Mouse (Mus musculus) lung, embryonic 14.5 days (tissue): ENCODE results near the gene Vmn2r97. TPM values are rescaled to one million over a fixed set of nuclear protein-coding genes. Genes with fewer than 3 reads are reported as not detected.
"Not testable (repeated sequence)": the region's sequence is repeated elsewhere in the genome, so short reads cannot be mapped to it uniquely, and the experiment has no call there.

ENCODE experiments used
- ATAC-seq: fragments of 200-750 bp; cut with Nextera tagmentation; 2 replicates; pipeline ENCODE4 v1.8.0; 2017; ENCODE audit warnings: mild to moderate bottlenecking, moderate TSS enrichment, moderate library complexity; ENCODE audit not compliant: insufficient read depth
- DNase-seq: peaks from one replicate; pipeline ENCODE4 v3.0.0-alpha.2; 2015
- H3K27ac ChIP-seq: fragments of 300-500 bp; sonication (generic); 2 replicates; pipeline ENCODE4 v1.5.1; 2014; ENCODE audit warnings: low read depth, mild to moderate bottlenecking, moderate library complexity
- H3K27me3 ChIP-seq: fragments of 300-500 bp; sonication (generic); 2 replicates; pipeline ENCODE4 v1.6.1; 2014; ENCODE audit warnings: low read length, control low read depth; ENCODE audit not compliant: insufficient read depth
- H3K36me3 ChIP-seq: fragments of 300-500 bp; sonication (generic); 2 replicates; pipeline ENCODE4 v1.6.1; 2014; ENCODE audit warnings: control low read depth; ENCODE audit not compliant: insufficient read depth
- H3K4me1 ChIP-seq: fragments of 300-500 bp; sonication (generic); 2 replicates; pipeline ENCODE4 v1.6.1; 2014; ENCODE audit warnings: antibody characterized with exemption, control low read depth; ENCODE audit not compliant: insufficient read depth
- H3K4me2 ChIP-seq: fragments of 300-500 bp; sonication (generic); 2 replicates; pipeline ENCODE4 v1.6.1; 2014; ENCODE audit warnings: mild to moderate bottlenecking
- H3K4me3 ChIP-seq: fragments of 300-500 bp; sonication (generic); 2 replicates; pipeline ENCODE4 v1.5.1; 2014; ENCODE audit warnings: low read depth, low read length
- H3K9ac ChIP-seq: fragments of 300-500 bp; sonication (generic); 2 replicates; pipeline ENCODE4 v1.6.1; 2014
- H3K9me3 ChIP-seq: fragments of 300-500 bp; sonication (generic); 2 replicates; pipeline ENCODE4 v1.6.1; 2016; ENCODE audit warnings: low read depth, low read length, control low read depth
- CTCF ChIP-seq: IDR thresholded peaks from 2 replicates; pipeline ENCODE4 v1.5.1; 2016; ENCODE audit warnings: antibody characterized with exemption, low read depth
- WGBS: fragments of 180-500 bp; shearing (Covaris S2); extraction: QIAGEN DNeasy Blood & Tissue Kit; methylation state at CpG from one replicate; pipeline ENCODE4 v1.1.7; 2014; 5-methylcytosine and 5-hydroxymethylcytosine counted together
- polyA plus RNA-seq: library from polyadenylated mRNA; unstranded; fragments of >200 nt; fragmentation: Nextera tagmentation; extraction: Ambion mirVana; gene quantifications from 2 replicates; pipeline ENCODE4 v1.2.1, GENCODE M21; 2014

Gene Vmn2r97
- 0.04 and 0.05 TPM in 2 replicates for polyA plus RNA-seq

DNA sequence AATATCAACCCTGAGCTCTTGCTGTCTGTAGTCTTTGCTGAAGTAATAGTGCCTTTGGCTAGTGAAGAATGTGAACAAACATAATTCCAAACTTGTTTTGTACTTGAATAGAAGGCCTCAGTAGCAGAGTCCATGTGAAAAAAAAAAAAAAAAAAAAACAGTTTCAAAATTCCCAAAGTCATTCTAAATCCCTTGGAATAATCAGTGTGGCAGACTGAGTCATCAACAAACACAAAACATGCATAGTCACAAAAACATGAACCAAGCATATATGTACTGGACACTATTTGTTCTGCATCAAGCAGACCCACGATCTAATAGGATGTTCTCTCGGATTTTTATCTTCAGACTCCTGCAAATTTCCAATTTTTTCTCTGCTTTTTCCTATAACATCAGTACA is at the start of gene Vmn2r97:
Gene Vmn2r97 (plus strand): TSS at position 301 of the 400 bp plus-strand sequence.
- not testable (repeated sequence) for H3K4me1 ChIP-seq, H3K9me3 ChIP-seq, H3K27me3 ChIP-seq, ATAC-seq, H3K9ac ChIP-seq, H3K4me2 ChIP-seq, DNase-seq, H3K4me3 ChIP-seq, H3K36me3 ChIP-seq, H3K27ac ChIP-seq
- 65% methylated on average over 2 of the region's 2 CpGs for whole genome bisulfite sequencing

DNA sequence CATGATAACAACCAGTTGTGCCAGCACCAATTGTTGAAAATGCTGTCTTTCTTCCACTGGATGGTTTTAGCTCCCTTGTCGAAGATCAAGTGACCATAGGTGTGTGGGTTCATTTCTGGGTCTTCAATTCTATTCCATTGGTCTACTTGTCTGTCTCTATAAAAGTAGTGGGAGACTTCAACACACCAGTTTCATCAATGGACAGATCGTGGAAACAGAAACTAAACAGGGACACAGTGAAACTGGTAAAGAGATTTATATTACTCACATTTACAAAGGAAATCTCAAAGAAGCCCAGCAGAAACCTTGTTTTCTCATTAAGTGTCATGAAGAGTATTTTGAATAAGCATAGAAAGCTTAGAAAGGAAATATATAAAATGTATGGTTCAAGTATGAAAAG is 31.7 kb upstream of the Vmn2r97 start:
- not testable (repeated sequence) for DNase-seq, H3K27me3 ChIP-seq, ATAC-seq, H3K4me3 ChIP-seq, H3K4me1 ChIP-seq, H3K27ac ChIP-seq, H3K9ac ChIP-seq, H3K36me3 ChIP-seq, H3K4me2 ChIP-seq, H3K9me3 ChIP-seq
- 89% methylated on average over 1 of the region's 2 CpGs for WGBS

DNA sequence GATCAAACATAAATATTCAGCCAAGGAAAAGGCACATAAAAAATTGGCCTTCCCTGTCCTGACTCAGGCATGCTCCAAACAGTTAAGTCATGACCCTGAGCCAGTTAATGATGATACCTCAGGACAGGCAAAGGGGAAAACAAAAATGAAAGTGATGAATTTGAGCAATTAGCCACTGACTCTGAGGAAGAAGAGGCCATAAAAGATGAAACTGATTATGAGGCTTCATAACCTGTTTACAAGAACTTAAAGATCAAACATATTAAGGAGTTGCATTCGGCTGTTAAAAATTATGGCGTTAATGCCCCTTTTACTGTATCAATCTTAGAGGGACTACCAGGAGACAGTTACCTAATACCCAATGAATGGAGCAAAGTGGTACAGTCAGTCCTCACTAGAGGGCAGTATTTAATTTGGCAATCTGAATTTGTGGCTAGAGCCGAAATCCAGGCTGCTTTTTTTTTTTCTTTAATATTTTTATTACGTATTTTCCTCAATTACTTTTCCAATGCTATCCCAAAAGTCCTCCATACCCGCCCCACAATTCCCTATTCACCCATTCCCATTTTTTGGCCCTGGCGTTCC is 24.3 kb upstream of the Vmn2r97 start:
- H3K27ac ChIP-seq = no peak overlapping the region
- H3K4me3 ChIP-seq = no peak overlapping the region
- H3K27me3 ChIP-seq = no peaks in the 10 kb centered on the region
- no peak for TF ChIP-seq CTCF
- H3K9ac ChIP-seq = no peak overlapping the region
- ATAC-seq = no peak
- no peaks in the 10 kb centered on the region; the same call in 1 of the 2 replicates for H3K9me3 ChIP-seq
- WGBS = 73% methylated on average over 6 of the region's 6 CpGs
- no peak overlapping the region for H3K4me2 ChIP-seq
- H3K36me3 ChIP-seq = no peaks in the 10 kb centered on the region
- H3K4me1 ChIP-seq = no peaks in the 10 kb centered on the region
- no peak for DNase-seq

DNA sequence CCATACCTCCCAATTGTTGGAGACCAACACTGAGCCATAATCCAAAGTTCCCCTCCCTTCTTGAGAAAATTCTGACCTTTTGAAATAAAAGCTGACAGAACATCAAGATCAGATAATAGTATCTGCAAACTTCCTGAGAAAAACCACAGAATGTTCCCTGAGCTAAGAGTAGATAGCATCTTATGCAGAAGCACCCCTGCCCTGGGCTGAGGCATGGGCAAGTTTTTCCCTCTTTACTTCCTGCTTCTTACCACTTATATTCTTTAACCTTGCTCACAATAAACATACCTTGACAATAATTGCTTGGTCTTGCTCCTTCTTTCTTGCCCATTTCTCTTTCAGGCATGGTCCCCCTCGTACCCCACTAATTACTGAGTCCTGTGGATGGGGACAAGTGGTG is 43.7 kb downstream of the Vmn2r97 start:
- not testable (repeated sequence) for H3K4me3 ChIP-seq, H3K4me1 ChIP-seq, H3K9ac ChIP-seq, ATAC-seq, H3K27me3 ChIP-seq, H3K27ac ChIP-seq, H3K36me3 ChIP-seq, H3K4me2 ChIP-seq, H3K9me3 ChIP-seq, DNase-seq
- WGBS = 61% methylated on average over 1 of the region's 1 CpGs

DNA sequence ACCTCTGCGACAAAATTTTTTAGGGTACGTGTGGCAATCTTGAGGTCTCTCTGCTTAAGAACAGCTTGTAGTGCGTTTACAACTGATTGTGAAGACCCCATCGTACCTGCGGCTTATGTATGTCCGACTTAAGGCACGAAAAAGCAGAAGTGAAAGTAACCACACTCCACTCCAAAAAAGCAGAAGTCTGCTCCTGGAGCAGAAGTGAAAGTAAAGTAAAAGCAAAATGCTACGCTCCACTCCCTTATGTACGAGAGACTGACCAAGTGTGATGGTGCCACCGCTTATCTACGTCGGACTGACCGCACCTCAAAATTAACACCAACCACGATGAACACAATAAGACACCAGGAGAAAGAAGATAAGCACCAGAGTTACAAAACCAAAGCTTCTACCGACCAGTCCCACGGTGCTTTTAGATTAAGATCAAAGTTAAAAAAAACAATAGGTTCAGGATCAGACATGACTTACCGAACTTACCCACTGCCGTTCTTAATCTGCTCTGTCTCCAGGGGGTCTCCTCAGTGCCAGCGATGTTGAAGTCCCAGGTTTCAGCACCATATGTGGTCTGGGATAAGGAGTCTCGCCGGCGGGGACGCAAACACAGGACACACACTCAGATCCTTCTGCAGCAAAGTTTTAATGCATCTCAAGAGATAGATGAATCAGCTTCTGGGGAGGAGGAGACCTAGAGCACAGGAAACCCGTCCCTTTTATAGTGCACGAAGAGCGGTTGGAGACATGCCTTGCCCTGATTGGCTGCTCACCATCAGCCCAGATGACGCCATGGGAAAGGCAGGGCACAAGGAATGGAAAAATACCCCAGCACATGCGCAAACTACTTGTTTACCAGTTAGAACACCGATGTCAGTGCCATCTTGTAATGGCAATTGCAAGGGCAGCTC is 54.5 kb downstream of the Vmn2r97 start:
- H3K4me1 ChIP-seq = no peaks in the 10 kb centered on the region
- 88% methylated on average over 29 of the region's 29 CpGs for WGBS
- no peak overlapping the region for H3K4me2 ChIP-seq
- TF ChIP-seq CTCF = no peak
- H3K4me3 ChIP-seq = no peak overlapping the region
- H3K36me3 ChIP-seq = no peaks in the 10 kb centered on the region
- H3K27ac ChIP-seq = no peak overlapping the region
- DNase-seq (no peak), ATAC-seq (no peak)
- H3K9ac ChIP-seq = no peak overlapping the region
- H3K9me3 ChIP-seq = peaks cover 5% of the 10 kb centered on the region; the same call in 1 of the 2 replicates
- H3K27me3 ChIP-seq = no peaks in the 10 kb centered on the region

Other genes starting within 250 kb of the Vmn2r97 start
- gene Vmn2r98, start 139.2 kb downstream of the Vmn2r97 start, polyA plus RNA-seq = not detected in 2 replicates